Mouse (Mus musculus): ENCODE results near the gene BC028528.
A peak's percentile ranks its signal among the peaks of the same experiment; 100 is the strongest.
"Not testable (repeated sequence)": the region's sequence is repeated elsewhere in the genome, so short reads cannot be mapped to it uniquely, and the experiment has no call there.

BC028528 gene

DNA sequence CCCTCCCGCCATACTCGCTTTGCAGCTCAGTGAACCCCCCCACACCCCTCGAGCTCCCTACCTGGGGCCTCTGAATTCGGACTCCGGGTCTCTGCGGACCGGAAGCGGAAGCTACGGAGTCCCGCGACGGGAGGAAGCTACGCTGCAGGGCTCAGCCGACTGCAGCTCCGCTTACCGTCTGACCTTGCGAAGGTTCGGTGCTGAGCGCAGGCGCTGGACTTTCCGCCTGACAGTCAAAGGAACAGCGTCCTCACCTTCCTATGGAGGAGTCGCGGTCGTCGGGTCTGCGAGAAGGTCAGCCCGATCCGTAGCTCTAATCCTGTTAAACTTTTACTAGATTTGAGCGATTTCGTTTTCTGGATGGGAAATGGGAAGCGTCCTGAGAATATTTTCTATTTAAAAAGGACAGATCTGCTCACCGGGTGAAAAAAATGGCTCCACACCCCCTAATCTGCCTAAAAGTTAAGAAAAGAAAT is 20.4 kb downstream of the BC028528 start, which contains the start of gene Mrps21:
TSS of gene Mrps21 (minus strand) at position 128 of the 476 bp plus-strand sequence.
- peak; percentile 84 for DNase-seq

GRCm38 (mm10) chr3:95870976-95871375 is 20.8 kb downstream of the BC028528 start:
- DNase-seq, result no peak

DNA sequence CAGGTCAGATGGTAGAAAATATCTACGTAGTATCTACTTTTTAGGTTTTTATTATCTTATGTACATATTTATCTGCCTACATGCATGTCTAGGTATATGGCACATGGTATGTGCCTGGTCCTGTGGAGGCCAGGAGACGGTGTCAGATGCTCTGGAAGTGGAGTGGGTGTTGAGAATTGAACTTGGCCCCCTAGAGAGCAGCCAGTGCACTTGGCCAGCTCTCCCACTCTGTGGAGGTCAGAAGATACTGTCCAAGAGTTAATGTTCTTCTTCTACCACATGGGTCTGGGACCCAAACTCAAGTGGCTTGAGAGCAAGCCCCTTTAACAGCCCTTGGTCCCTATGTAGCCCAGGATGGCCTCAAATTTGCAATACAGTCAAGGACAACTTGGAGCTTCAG is 24.4 kb downstream of the BC028528 start:
- no peak for DNase-seq

GRCm38 (mm10) chr3:95866071-95866470 is 25.7 kb downstream of the BC028528 start:
- no peak for DNase-seq

- DNase-seq, result no peak
These were observed 26.2 kb downstream of the BC028528 start for GRCm38 (mm10) chr3:95865571-95865970.

DNA sequence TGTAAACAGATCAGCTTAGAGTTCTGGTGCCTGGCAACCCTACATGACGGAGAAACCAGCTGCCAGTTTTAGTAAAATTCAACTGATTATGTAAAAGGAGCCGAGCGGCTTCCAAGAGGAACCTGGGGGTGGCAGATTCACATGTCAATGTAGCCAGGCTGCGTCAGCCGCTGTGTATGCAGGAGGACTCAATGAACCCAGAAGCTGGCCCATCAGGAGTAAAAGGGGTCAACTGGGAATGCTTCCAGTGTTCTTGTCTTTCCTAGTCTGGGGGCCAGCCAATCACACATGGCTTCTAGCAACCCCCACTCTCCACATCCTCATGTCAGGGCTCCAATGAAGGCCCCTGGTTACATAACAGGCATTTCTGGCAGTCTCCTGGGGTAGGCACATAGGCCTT is 26.8 kb downstream of the BC028528 start:
- DNase-seq, result no peak

- DNase-seq, result no peak
These were observed 28.2 kb downstream of the BC028528 start for GRCm38 (mm10) chr3:95863578-95863977.

DNA sequence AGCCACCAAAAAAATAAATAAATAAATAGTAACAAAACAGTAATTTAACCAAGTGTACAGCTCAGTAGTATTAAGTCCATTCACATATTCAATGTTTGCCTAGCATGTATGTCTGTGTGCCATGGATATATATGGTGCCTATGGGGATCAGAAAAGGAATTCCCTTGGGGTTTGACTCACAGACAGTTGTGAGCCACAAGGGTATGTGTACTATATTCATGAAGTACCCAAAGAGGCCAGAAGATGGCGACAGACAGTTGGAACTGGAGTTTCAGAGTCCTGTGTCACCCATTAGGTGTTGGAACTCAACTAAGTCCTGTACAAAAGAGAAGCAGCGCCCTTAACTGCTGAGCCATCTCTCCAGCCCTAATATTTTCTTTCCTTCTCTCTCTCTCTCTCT is 30.0 kb downstream of the BC028528 start:
- peak; percentile 76 for DNase-seq

- peak; percentile 35 for DNase-seq
These were observed 30.6 kb downstream of the BC028528 start for GRCm38 (mm10) chr3:95861216-95861615.

- DNase-seq, result no peak
These were observed 31.5 kb downstream of the BC028528 start for GRCm38 (mm10) chr3:95860323-95860722.

GRCm38 (mm10) chr3:95858278-95858677 is 33.5 kb downstream of the BC028528 start:
- DNase-seq, result not testable (repeated sequence)

DNA sequence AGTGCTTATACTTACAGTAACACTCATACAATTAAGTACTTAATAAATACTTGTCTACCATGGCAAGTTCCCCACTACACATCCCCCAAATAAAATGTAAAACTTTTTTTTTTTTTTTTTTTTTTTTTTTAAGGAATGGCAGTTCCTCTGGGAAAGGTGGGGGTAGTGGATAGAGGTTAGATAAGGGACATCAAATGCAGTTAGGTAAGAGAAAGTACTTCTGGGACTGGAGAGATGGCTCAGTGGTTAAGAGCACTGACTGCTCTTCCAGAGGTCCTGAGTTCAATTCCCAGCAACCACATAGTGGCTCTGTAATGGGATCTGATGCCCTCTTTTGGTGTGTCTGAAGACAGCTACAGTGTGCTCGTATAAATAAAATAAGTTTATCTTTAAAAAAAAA is 34.8 kb downstream of the BC028528 start:
- not testable (repeated sequence) for DNase-seq

DNA sequence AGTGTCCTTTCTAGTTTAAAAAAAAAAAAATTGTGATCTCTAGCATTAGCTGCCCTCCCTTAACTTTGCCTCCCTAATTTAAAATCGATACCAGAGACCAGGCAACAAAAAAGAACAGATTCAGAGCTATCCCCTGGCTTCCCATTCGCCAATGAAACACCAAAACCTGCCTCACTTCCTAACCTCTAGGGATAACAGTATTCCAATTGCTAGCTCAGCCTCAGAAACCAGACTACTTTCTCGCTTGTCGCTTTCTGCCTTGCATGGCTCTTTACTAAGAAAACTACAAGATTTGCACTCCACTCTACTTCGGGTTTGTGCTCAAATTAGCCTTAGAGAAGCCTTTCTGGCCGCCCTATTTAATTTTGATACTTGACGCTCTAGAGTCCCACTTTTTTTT is 35.7 kb downstream of the BC028528 start:
- DNase-seq, result no peak

- DNase-seq, result peak; percentile 94
These were observed 36.2 kb downstream of the BC028528 start, which contains the start of gene Prpf3 for GRCm38 (mm10) chr3:95855502-95856089. Prpf3 (minus strand) TSS chr3:95855885.

DNA sequence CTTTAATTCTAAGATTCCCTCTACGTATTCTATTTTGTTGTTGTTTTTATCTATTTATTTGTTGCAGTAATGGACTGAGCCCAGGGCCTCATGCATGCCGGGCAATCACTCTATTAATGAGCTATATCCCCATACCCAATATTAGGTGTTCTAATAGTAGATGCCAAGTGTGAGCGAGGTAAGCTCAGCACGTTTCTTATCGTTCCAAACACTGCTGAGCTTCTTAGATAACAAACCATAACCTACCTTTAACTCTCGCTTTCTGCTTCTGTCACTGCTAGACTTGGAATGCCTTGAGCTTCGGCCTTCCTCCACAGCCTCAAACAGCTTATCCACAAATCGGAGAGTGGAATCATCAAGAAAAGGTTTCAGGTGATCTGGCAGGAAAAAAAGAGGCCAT is 40.5 kb downstream of the BC028528 start:
- no peak for DNase-seq

DNA sequence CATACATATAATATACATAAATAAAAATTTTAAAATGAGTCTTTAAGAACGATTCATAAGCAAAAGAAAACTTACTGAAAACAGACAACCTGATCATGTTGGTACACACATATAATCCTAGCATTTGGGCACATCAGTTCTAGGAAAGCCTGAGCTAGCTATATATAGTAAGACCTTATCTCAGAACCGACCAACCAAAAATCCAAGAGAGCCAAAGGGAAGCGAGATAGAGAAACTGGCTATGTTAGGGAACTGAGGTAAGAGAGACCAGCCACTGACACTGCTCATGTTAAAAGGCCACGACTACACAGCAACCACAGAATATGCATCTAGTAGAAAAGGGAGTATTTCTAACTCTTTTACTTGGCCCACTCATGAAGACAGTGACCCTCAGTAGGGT is 41.2 kb downstream of the BC028528 start:
- DNase-seq, result no peak

GRCm38 (mm10) chr3:95842503-95843214 is 49.1 kb downstream of the BC028528 start:
- peak; percentile 14 for DNase-seq

- no peak for DNase-seq
These were observed 52.6 kb downstream of the BC028528 start for GRCm38 (mm10) chr3:95839250-95839649.
